ENCODE assay signal across 15 mouse cellular contexts in genomic region chr15:30887559-30887958, GRCm38 (mm10).
DNase-seq lines count a peak whose midpoint lies in the region; ATAC-seq lines count a peak whose summit lies in the region.
"Had no signal": no experiment of that assay in that cellular context is flagged by ENCODE, and none has a peak within 500 bp of the region (broad histone marks: within the 10 kb centered on the region; RNA-seq: fewer than 3 reads in every experiment).

No protein-coding gene starts in this region.

- no peak overlapping the region for H3K9ac ChIP-seq in forebrain, embryonic 16.5 days (replicated peaks; ENCODE audit: low read depth, low read length)
- H3K9ac ChIP-seq in midbrain, embryonic 13.5 days (replicated peaks), result no peak overlapping the region
- H3K9ac ChIP-seq: embryonic facial prominence, embryonic 13.5 days; liver, postnatal 0 days; stomach, embryonic 15.5 days had no signal

- H3K4me2 ChIP-seq in forebrain, embryonic 16.5 days (ENCODE audit: low read length), result no peak overlapping the region
- H3K4me2 ChIP-seq in midbrain, embryonic 13.5 days (replicated peaks), result no peak overlapping the region
- H3K4me2 ChIP-seq: embryonic facial prominence, embryonic 13.5 days; stomach, embryonic 15.5 days had no signal

- H3K9me3 ChIP-seq in forebrain, embryonic 16.5 days (ENCODE audit: control insufficient read depth, low read length), result no peaks in the 10 kb centered on the region
- H3K9me3 ChIP-seq in midbrain, embryonic 13.5 days, result no peaks in the 10 kb centered on the region
- H3K9me3 ChIP-seq: embryonic facial prominence, embryonic 13.5 days; stomach, embryonic 15.5 days had no signal

- no peaks in the 10 kb centered on the region for H3K27me3 ChIP-seq in forebrain, embryonic 16.5 days (replicated peaks; ENCODE audit: control insufficient read depth, insufficient read depth, low read length)
- H3K27me3 ChIP-seq in midbrain, embryonic 13.5 days, result no peaks in the 10 kb centered on the region
- H3K27me3 ChIP-seq: embryonic facial prominence, embryonic 13.5 days; stomach, embryonic 15.5 days had no signal

- 53% methylated on average over 2 of the region's 2 CpGs for WGBS in forebrain, embryonic 16.5 days
- WGBS in midbrain, embryonic 13.5 days, result 89% methylated on average over 2 of the region's 2 CpGs

- no peaks in the 10 kb centered on the region for H3K36me3 ChIP-seq in forebrain, embryonic 16.5 days (ENCODE audit: control insufficient read depth, insufficient read depth)
- H3K36me3 ChIP-seq in midbrain, embryonic 13.5 days, result peaks cover 8% of the 10 kb centered on the region; the same call in 1 of the 2 replicates
- H3K36me3 ChIP-seq: embryonic facial prominence, embryonic 13.5 days; stomach, embryonic 15.5 days had no signal

- H3K4me3 ChIP-seq in forebrain, embryonic 16.5 days (replicated peaks; ENCODE audit: low read length), result no peak overlapping the region
- H3K4me3 ChIP-seq in midbrain, embryonic 13.5 days (replicated peaks), result no peak overlapping the region
- H3K4me3 ChIP-seq: embryonic facial prominence, embryonic 13.5 days; stomach, embryonic 15.5 days had no signal

- no peak overlapping the region for H3K27ac ChIP-seq in forebrain, embryonic 16.5 days (ENCODE audit: low read length)
- no peak overlapping the region for H3K27ac ChIP-seq in midbrain, embryonic 13.5 days
- H3K27ac ChIP-seq: embryonic facial prominence, embryonic 13.5 days; stomach, embryonic 15.5 days had no signal

- DNase-seq in cerebellum, adult 18-20 months, result peak; percentile 44 to 46
- peak; percentile 86 for DNase-seq in layer of hippocampus, adult 9-11 months
- peak; percentile 87 for DNase-seq in right cerebral cortex, adult 18-20 months
- no peak for DNase-seq in thymus, postnatal 36 days
- DNase-seq in kidney, adult 11 months, result no peak
- DNase-seq: heart, postnatal 14 days; kidney, adult 2 months; liver, postnatal 0 days; retina, postnatal 1 day had no signal

- peaks cover 11% of the 10 kb centered on the region for H3K4me1 ChIP-seq in forebrain, embryonic 16.5 days (replicated peaks; ENCODE audit: control insufficient read depth, insufficient read depth, low read length)
- peaks cover 12% of the 10 kb centered on the region for H3K4me1 ChIP-seq in midbrain, embryonic 13.5 days (replicated peaks)
- H3K4me1 ChIP-seq: embryonic facial prominence, embryonic 13.5 days had no signal

- ATAC-seq in cerebellum, adult (ENCODE audit: insufficient number of reproducible peaks, low FRiP score, low TSS enrichment), result no peak
- peak; percentile 51 for ATAC-seq in forebrain, embryonic 16.5 days
- ATAC-seq in midbrain, embryonic 13.5 days, result no peak
- ATAC-seq: activated CD4-positive, CD25-positive, alpha-beta regulatory T cell, adult 4 months; liver, postnatal 0 days had no signal

Comparison
In these comparisons a context has a peak if more than half of its experiments do, and no peak if none do; other contexts are left out.
1. DNase-seq: peak in cerebellum, adult 18-20 months (2 of 2), layer of hippocampus, adult 9-11 months (single experiment) and right cerebral cortex, adult 18-20 months (single experiment); none in thymus, postnatal 36 days (0 of 2) and kidney, adult 11 months (single experiment).